Mouse (Mus musculus) E14TG2a.4 (cell line): ENCODE data around the gene Hrct1.

Source experiments
- H3K27me3 ChIP-seq: 2 replicates; pipeline ENCODE4 v1.6.1; 2014; ENCODE audit warnings: low read length, control low read depth; ENCODE audit not compliant: insufficient read depth
- H3K36me3 ChIP-seq: 2 replicates; pipeline ENCODE4 v1.6.1; 2014; ENCODE audit warnings: low read length, control low read depth; ENCODE audit not compliant: insufficient read depth
- H3K4me1 ChIP-seq: replicated peaks from 2 replicates; pipeline ENCODE4 v1.6.1; 2014; ENCODE audit warnings: low read depth, low read length, control low read depth
- H3K4me3 ChIP-seq: replicated peaks from 2 replicates; pipeline ENCODE4 v1.5.1; 2014; ENCODE audit warnings: mild to moderate bottlenecking, low read length
- H3K9me3 ChIP-seq: 2 replicates; pipeline ENCODE4 v1.6.1; 2014; ENCODE audit warnings: low read length, control low read depth
- CTCF ChIP-seq: conservative IDR thresholded peaks from 2 replicates; pipeline ENCODE4 v1.5.1; 2014; ENCODE audit warnings: low read length
- NANOG ChIP-seq: IDR thresholded peaks from 2 replicates; pipeline ENCODE4 v1.6.1; 2014; ENCODE audit warnings: borderline replicate concordance, low read length, mixed read lengths
- POU5F1 ChIP-seq: IDR thresholded peaks from 2 replicates; pipeline ENCODE4 v1.6.1; 2014; ENCODE audit warnings: low read length, borderline replicate concordance

The Hrct1 gene

GRCm38 (mm10) chr4:43743099-43743498 lies 16.1 kb downstream of the Hrct1 start:
- no peak for TF ChIP-seq POU5F1
- TF ChIP-seq NANOG = no peak
- TF ChIP-seq CTCF = no peak
- H3K4me1 ChIP-seq = peaks cover 70% of the 10 kb centered on the region
- H3K4me3 ChIP-seq = no peak overlapping the region
- peaks cover 3% of the 10 kb centered on the region; the same call in 1 of the 2 replicates for H3K27me3 ChIP-seq
- H3K9me3 ChIP-seq = no peaks in the 10 kb centered on the region
- no peaks in the 10 kb centered on the region for H3K36me3 ChIP-seq

DNA sequence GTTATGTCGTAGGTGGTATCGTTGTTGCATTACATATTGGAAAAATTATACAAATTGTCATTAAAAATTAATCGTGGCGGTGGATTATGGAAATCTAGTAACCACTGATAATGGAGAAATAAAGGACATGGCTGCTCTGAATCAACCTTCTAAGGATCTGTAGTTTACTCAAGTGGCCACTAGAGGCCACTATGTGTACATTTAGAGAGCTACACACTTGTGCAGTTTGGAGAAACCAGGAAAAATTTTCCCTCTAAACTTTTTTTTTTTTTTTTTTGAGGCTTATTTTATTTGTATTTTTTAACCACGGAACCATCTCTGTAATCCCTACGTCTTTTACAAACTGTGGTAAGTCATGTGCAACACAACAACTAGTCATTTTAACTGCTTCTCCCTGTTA lies 18.2 kb downstream of the Hrct1 start:
- Histone ChIP-seq H3K36me3 (no peaks in the 10 kb centered on the region), H3K4me3 (no peak overlapping the region), H3K9me3 (peaks cover 11% of the 10 kb centered on the region), H3K4me1 (peaks cover 58% of the 10 kb centered on the region), H3K27me3 (no peaks in the 10 kb centered on the region)
- no peak for TF ChIP-seq POU5F1
- TF ChIP-seq CTCF = peak; percentile 73
- no peak for TF ChIP-seq NANOG

GRCm38 (mm10) chr4:43757213-43757612 lies 30.2 kb downstream of the Hrct1 start:
- H3K36me3 ChIP-seq = no peaks in the 10 kb centered on the region
- TF ChIP-seq POU5F1 (no peak), CTCF (no peak), NANOG (no peak)

DNA sequence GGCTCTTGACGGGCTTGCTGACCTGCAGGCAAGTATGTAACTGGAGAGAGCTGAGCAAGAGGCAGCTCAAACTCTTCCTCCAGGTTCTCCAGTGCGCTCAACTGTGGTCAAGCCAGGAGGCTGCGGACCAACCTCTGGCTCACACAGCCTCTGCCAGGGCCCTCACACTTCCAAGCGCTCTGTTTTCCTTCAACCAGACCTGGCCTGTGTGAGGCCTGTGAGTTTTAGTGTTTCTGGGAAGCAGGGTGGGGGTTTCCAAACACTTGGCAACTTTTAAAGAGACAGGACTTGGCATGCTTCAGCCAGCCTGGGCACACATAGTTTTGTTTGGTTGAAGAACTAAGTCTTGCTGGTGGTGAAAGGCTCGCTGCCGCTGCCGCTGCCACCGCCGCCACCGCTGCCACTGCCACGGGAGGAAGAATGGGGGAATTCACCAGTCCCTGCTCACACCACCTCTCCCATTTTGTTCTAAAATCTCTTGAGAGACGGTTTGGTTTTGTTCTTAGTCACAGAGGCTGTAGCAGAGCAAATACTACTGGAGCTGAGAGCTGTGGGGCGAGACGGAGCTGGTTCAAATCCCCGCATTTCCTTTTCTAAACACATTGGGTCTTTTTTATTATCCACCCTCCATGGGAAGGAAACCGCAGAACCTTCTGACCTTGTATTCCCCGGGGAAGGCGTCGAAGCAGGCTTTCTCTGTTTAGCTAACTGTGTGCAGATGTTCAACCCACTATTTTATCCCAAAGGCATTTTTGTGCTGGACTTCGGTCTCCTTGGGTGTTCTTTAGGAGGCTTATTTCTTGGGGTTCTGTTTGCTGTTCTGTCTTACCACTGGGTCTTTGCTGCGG lies 32.8 kb downstream of the Hrct1 start:
- TF ChIP-seq POU5F1 = no peak
- no peak for TF ChIP-seq NANOG
- no peak for TF ChIP-seq CTCF
- H3K27me3 ChIP-seq = peaks cover 6% of the 10 kb centered on the region; the same call in 1 of the 2 replicates
- H3K9me3 ChIP-seq = peaks cover 6% of the 10 kb centered on the region; the same call in 1 of the 2 replicates

More at GRCm38 (mm10) chr4:43757213-43757612, 30.2 kb downstream of the Hrct1 start:
- no peak overlapping the region for H3K4me3 ChIP-seq
- peaks cover 6% of the 10 kb centered on the region; the same call in 1 of the 2 replicates for H3K27me3 ChIP-seq
- peaks cover 12% of the 10 kb centered on the region; the same call in 1 of the 2 replicates for H3K4me1 ChIP-seq
- no peaks in the 10 kb centered on the region for H3K9me3 ChIP-seq

DNA sequence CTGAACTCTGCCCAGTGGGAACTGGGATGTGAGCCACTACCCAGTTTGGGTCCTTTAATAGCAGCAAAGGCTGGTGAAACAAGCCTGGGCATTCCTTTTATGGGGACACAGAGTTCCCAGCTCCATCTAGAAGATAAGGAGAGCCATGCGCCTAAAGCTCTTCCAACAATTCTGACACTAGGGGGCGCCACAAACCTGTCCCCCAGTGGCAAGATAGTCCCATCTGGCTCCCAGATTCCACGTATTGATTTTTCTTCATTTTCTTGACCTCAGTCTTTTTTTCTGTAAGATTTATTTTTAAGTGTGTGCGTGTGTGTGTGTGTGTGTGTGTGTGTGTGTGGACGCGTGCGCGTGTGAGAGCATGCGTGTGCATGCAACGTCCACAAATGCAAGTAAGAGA lies 33.5 kb downstream of the Hrct1 start:
- Histone ChIP-seq H3K36me3 (no peaks in the 10 kb centered on the region), H3K9me3 (peaks cover 6% of the 10 kb centered on the region; the same call in 1 of the 2 replicates), H3K4me1 (peaks cover 12% of the 10 kb centered on the region; the same call in 1 of the 2 replicates), H3K27me3 (peaks cover 6% of the 10 kb centered on the region; the same call in 1 of the 2 replicates), H3K4me3 (no peak overlapping the region)
- TF ChIP-seq POU5F1 (no peak), NANOG (no peak), CTCF (peak; percentile 74)

More for the DNA sequence above, 32.8 kb downstream of the Hrct1 start:
- Histone ChIP-seq H3K4me3 (no peak overlapping the region), H3K36me3 (no peaks in the 10 kb centered on the region), H3K4me1 (peaks cover 12% of the 10 kb centered on the region; the same call in 1 of the 2 replicates)

DNA sequence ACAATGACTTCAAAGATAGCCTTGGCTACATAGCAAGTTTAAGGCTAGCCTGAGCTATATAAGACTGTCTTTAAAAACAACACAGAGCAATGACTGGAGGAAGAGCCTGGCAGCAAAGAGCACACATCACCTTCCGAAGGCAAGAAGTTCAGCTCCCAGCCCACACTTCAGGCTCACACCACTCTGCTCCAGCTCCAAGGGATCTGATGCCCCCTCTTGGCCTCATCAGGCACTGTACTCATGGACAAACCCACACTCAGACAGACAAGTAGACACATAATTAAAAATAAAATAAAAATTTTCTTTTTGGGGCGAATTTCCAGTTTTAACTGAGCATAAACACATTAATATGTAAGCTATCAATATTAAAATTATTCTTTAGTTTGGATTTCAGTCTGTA lies 34.3 kb downstream of the Hrct1 start:
- Histone ChIP-seq H3K4me3 (no peak overlapping the region), H3K27me3 (peaks cover 6% of the 10 kb centered on the region; the same call in 1 of the 2 replicates), H3K36me3 (no peaks in the 10 kb centered on the region), H3K4me1 (peaks cover 12% of the 10 kb centered on the region; the same call in 1 of the 2 replicates), H3K9me3 (peaks cover 6% of the 10 kb centered on the region; the same call in 1 of the 2 replicates)
- no peak for TF ChIP-seq POU5F1
- TF ChIP-seq CTCF = peak; percentile 37

DNA sequence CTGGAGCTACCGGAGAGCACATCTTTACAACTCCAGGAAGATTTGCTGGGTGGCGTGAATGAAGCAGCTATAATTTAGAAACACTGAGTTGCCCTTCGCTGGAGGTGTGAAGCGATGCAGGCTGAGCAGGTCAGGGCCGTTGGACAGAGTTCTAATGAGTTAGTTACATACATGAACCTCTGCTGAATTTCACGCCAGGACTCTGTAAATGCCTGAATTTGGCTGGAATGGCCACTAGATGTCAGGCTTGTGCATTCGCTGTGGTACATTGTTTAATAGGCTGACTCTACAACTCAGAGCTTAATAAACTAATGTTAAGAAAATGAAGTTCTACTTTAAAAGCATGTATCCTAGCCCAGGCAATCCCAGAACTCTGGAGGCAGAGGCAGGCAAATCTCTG lies 36.4 kb downstream of the Hrct1 start:
- Histone ChIP-seq H3K4me3 (no peak overlapping the region), H3K9me3 (peaks cover 6% of the 10 kb centered on the region; the same call in 1 of the 2 replicates), H3K4me1 (peaks cover 12% of the 10 kb centered on the region; the same call in 1 of the 2 replicates), H3K36me3 (no peaks in the 10 kb centered on the region), H3K27me3 (no peaks in the 10 kb centered on the region; the same call in 1 of the 2 replicates)
- TF ChIP-seq NANOG (no peak), CTCF (peak; percentile 87), POU5F1 (no peak)

DNA sequence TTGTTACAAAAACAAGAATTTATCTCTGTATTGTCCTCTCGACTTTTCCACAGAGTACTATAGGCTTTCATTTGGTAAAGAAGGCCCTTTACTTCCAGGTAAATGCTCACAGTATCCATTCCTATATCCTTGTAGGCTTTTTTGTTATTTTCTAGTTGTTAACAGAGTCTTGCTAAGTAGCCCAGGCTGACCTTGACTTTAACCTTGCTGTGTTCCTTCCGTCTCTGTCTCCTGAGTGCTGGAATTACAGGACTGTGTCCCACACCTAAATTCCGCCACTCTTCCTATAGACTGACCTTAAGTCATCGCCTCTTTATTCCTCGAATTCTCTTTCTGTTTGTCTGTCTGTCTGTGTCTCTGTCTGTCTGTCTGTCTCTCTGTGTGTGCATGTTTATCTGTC lies 41.4 kb downstream of the Hrct1 start:
- no peak for TF ChIP-seq POU5F1
- TF ChIP-seq CTCF = no peak
- TF ChIP-seq NANOG = no peak
- Histone ChIP-seq H3K4me1 (peaks cover 6% of the 10 kb centered on the region), H3K36me3 (no peaks in the 10 kb centered on the region), H3K27me3 (no peaks in the 10 kb centered on the region), H3K9me3 (peaks cover 6% of the 10 kb centered on the region; the same call in 1 of the 2 replicates), H3K4me3 (no peak overlapping the region)
